ENCODE assay signal across 7 mouse cellular contexts in the genomic region with DNA sequence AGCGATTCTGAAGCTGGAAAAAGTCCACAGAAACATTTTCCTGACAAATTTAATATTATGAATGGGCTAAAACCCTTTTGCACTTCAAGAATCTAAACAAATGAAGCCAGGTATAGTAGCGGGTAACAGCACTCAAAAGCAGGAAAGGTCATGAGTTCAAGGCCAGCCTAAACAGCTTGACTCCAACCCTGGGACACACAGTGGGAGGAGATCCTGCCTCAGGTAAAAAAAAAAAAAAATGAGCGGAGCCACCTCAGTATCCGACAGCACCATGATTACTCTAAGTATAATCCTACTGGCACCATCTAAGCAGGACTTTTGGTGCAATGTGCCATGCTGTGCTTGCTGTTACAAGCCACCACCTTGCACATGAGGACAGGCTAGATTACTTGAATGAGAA. TPM values are rescaled to one million over a fixed set of nuclear protein-coding genes. Genes with fewer than 3 reads are reported as not detected.
DNase-seq lines count a peak whose midpoint lies in the region; ATAC-seq and TF ChIP-seq lines count a peak whose summit lies in the region.

No protein-coding gene starts in this region.

- no peak for ATAC-seq in limb, embryonic 12.5 days (ENCODE audit: insufficient number of reproducible peaks, insufficient read depth, low FRiP score, low TSS enrichment, low read depth)
- ATAC-seq in neural tube, embryonic 15.5 days (ENCODE audit: low FRiP score): no peak

- TF ChIP-seq CTCF in liver, adult 2 months (IDR thresholded peaks at IDR 0.05; ENCODE audit: low read depth, low read length): no peak

- peak overlapping the region; percentile 79 for H3K4me2 ChIP-seq in limb, embryonic 12.5 days
- peak overlapping the region; percentile 84 for H3K4me2 ChIP-seq in neural tube, embryonic 15.5 days

- peaks cover 29% of the 10 kb centered on the region for H3K36me3 ChIP-seq in liver, adult 2 months (ENCODE audit: control insufficient read depth, insufficient read depth, low read length)
- peaks cover 46% of the 10 kb centered on the region for H3K36me3 ChIP-seq in forebrain, embryonic 10.5 days (replicated peaks)
- H3K36me3 ChIP-seq in limb, embryonic 12.5 days: peaks cover 38% of the 10 kb centered on the region
- H3K36me3 ChIP-seq in neural tube, embryonic 15.5 days: peaks cover 23% of the 10 kb centered on the region

- peak overlapping the region; percentile 26; the same call in 1 of the 2 replicates for H3K9ac ChIP-seq in liver, adult 2 months (ENCODE audit: low read depth, low read length)
- H3K9ac ChIP-seq in limb, embryonic 12.5 days (replicated peaks): no peak overlapping the region
- no peak overlapping the region for H3K9ac ChIP-seq in neural tube, embryonic 15.5 days (replicated peaks)

- peaks cover 11% of the 10 kb centered on the region for H3K4me1 ChIP-seq in liver, adult 2 months (ENCODE audit: control insufficient read depth, insufficient read depth, low read length)
- H3K4me1 ChIP-seq in forebrain, embryonic 10.5 days: peaks cover 20% of the 10 kb centered on the region
- peaks cover 17% of the 10 kb centered on the region for H3K4me1 ChIP-seq in limb, embryonic 12.5 days (replicated peaks)
- H3K4me1 ChIP-seq in neural tube, embryonic 15.5 days: peaks cover 27% of the 10 kb centered on the region

- H3K4me3 ChIP-seq in liver, adult 2 months (ENCODE audit: insufficient read depth, low read depth, low read length): peak overlapping the region; percentile 33
- peak overlapping the region; percentile 99 for H3K4me3 ChIP-seq in forebrain, embryonic 10.5 days
- no peak overlapping the region for H3K4me3 ChIP-seq in limb, embryonic 12.5 days (replicated peaks)
- H3K4me3 ChIP-seq in neural tube, embryonic 15.5 days (replicated peaks): peak overlapping the region; percentile 88

- WGBS in liver, adult 2 months: 43% methylated on average over 4 of the region's 4 CpGs
- WGBS in forebrain, embryonic 10.5 days: 77% methylated on average over 4 of the region's 4 CpGs
- WGBS in limb, embryonic 12.5 days: 74% methylated on average over 4 of the region's 4 CpGs
- 74% methylated on average over 4 of the region's 4 CpGs for WGBS in neural tube, embryonic 15.5 days

- H3K27ac ChIP-seq in liver, adult 2 months (replicated peaks; ENCODE audit: insufficient read depth, low read depth, low read length): 0 out of 2 replicates have a peak overlapping the region, but pooled peaks have one; percentile 5
- H3K27ac ChIP-seq in forebrain, embryonic 10.5 days: no peak overlapping the region
- no peak overlapping the region for H3K27ac ChIP-seq in limb, embryonic 12.5 days
- H3K27ac ChIP-seq in neural tube, embryonic 15.5 days (replicated peaks): no peak overlapping the region

- DNase-seq in liver, adult 2 months (ENCODE audit: extremely low read depth, low read depth, low spot score): peak; percentile 67
- no peak for DNase-seq in liver
- DNase-seq in forebrain, embryonic 10.5 days (ENCODE audit: extremely low spot score, low spot score): no peak
- DNase-seq in retina, postnatal 1 day: no peak
- no peak for DNase-seq in adrenal gland, adult 2 months

- H3K79me2 ChIP-seq in liver, adult 2 months (ENCODE audit: control insufficient read depth, insufficient read depth, low read length): peaks cover 41% of the 10 kb centered on the region

- H3K9me3 ChIP-seq in forebrain, embryonic 10.5 days: no peaks in the 10 kb centered on the region
- no peaks in the 10 kb centered on the region for H3K9me3 ChIP-seq in limb, embryonic 12.5 days
- no peaks in the 10 kb centered on the region for H3K9me3 ChIP-seq in neural tube, embryonic 15.5 days (replicated peaks)

- H3K27me3 ChIP-seq in liver, adult 2 months (ENCODE audit: control insufficient read depth, insufficient read depth, low read length): no peaks in the 10 kb centered on the region
- no peaks in the 10 kb centered on the region for H3K27me3 ChIP-seq in forebrain, embryonic 10.5 days (ENCODE audit: poor library complexity, severe bottlenecking)
- no peaks in the 10 kb centered on the region for H3K27me3 ChIP-seq in limb, embryonic 12.5 days
- H3K27me3 ChIP-seq in neural tube, embryonic 15.5 days (replicated peaks): no peaks in the 10 kb centered on the region

- no peak for TF ChIP-seq POLR2A in liver, adult 2 months (IDR thresholded peaks at IDR 0.05; ENCODE audit: extremely low read depth, insufficient read depth, low read length)

RNA-seq across cellular contexts. Expression of gene Ppp2r5e, which starts 2.2 kb away (rescaled TPM):
- 19.2 and 21.3 TPM in 2 replicates for total RNA-seq in liver, adult 2 months (2014; rRNA removed)
- polyA plus RNA-seq in liver, adult 2 months (2012; rRNA removed): 8.2 and 11.4 TPM in 2 replicates
- polyA plus RNA-seq in forebrain, embryonic 10.5 days (2016; fragmentation: Nextera tagmentation; extraction: Ambion mirVana): 15.2 and 15.4 TPM in 2 replicates
- 18.8 and 19.7 TPM in 2 replicates for polyA plus RNA-seq in limb, embryonic 12.5 days (2016; fragmentation: Nextera tagmentation; extraction: Ambion mirVana)
- 19.3 and 20.0 TPM in 2 replicates for polyA plus RNA-seq in neural tube, embryonic 15.5 days (2015; fragmentation: Nextera tagmentation; extraction: Ambion mirVana)
- 10 to 100 TPM; 45.2 to 50.3 TPM for total RNA-seq in adrenal gland, adult 2 months (2021)
- polyA plus RNA-seq in adrenal gland, adult 2 months (2012; rRNA removed): 50.3 and 57.4 TPM in 2 replicates
